Mouse (Mus musculus) brain, embryonic 14.5 days (tissue): ENCODE data around the gene Mdh2. TPM values are rescaled to one million over a fixed set of nuclear protein-coding genes. Genes with fewer than 3 reads are reported as not detected.

Experiments
- DNase-seq: peaks from one replicate; pipeline ENCODE4 v3.0.0-alpha.2; 2011; ENCODE audit warnings: low read depth
- CTCF ChIP-seq: fragments of 200-500 bp; IDR thresholded peaks from 2 replicates; pipeline ENCODE4 v1.5.1; 2012; ENCODE audit warnings: inconsistent platforms, mild to moderate bottlenecking, moderate library complexity, borderline replicate concordance; ENCODE audit not compliant: insufficient read depth, insufficient read length; ENCODE audit errors: extremely low read depth
- POLR2A ChIP-seq: fragments of 200-500 bp; IDR thresholded peaks from 2 replicates; pipeline ENCODE4 v1.6.1; 2012; ENCODE audit warnings: mild to moderate bottlenecking, inconsistent platforms, borderline replicate concordance; ENCODE audit not compliant: poor library complexity, insufficient read depth, insufficient read length, severe bottlenecking; ENCODE audit errors: extremely low read depth
- polyA plus RNA-seq: library from polyadenylated mRNA; depleted of rRNA; stranded (reverse); fragments of >200 nt; gene quantifications from 2 replicates; pipeline ENCODE4 v1.2.3, GENCODE M21; 2012

Gene Mdh2
- polyA plus RNA-seq, 1 experiment = 499 TPM

GRCm38 (mm10) chr5:135742156-135742555 lies 36.1 kb upstream of the Mdh2 start:
- no peak for DNase-seq
- no peak for TF ChIP-seq POLR2A

GRCm38 (mm10) chr5:135742941-135743740 lies 35.1 kb upstream of the Mdh2 start:
- DNase-seq = peak; percentile 68
- no peak for TF ChIP-seq CTCF
- no peak for TF ChIP-seq POLR2A

GRCm38 (mm10) chr5:135743741-135744609 lies 34.3 kb upstream of the Mdh2 start, which contains the start of gene Tmem120a:
TSS of gene Tmem120a (minus strand) at chr5:135744448.
- DNase-seq = peak; percentile 96
- TF ChIP-seq CTCF = no peak
- peak; percentile 84 for TF ChIP-seq POLR2A

DNA sequence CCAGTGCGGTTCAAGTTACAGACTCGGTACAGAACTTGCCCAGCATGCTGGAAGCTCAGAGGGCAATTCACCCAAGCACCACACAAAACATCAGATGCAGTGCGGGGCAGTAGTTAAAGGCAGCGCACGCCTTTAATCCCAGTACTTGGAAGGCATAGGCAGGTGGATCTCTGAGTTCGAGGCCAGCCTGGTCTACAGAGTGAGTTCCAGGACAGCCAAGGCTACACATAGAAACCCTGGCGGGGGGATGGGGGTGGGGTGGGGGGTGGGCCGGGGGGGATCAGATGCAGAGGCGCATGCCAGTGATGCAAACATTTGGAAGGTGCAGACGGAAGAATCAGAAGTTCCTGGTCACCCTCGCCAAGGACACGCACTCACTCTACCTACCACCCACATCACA lies 33.5 kb upstream of the Mdh2 start:
- no peak for DNase-seq
- TF ChIP-seq CTCF (no peak), POLR2A (no peak)

DNA sequence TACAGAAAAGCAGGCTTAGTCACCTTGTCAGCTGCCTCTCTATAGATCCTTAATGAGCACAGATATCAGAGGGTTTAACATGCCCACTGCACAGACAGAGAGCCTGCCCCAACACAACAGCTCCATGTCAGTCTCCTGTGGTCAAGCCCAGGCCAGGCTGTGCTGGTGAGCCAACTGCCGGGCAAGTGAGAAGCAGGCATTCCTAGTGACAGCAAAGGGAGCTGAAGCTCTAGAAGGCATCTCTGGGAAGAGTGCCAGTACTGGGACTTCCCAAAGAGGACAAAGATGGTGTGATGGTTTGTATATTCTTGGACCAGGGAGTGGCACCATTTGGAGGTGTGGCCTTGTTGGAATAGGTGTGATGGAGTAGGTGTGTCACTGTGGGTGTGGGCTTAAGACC lies 27.2 kb upstream of the Mdh2 start:
- no peak for DNase-seq
- TF ChIP-seq CTCF (no peak), POLR2A (no peak)

GRCm38 (mm10) chr5:135751595-135751994 lies 26.7 kb upstream of the Mdh2 start:
- no peak for DNase-seq
- TF ChIP-seq CTCF (no peak), POLR2A (no peak)

DNA sequence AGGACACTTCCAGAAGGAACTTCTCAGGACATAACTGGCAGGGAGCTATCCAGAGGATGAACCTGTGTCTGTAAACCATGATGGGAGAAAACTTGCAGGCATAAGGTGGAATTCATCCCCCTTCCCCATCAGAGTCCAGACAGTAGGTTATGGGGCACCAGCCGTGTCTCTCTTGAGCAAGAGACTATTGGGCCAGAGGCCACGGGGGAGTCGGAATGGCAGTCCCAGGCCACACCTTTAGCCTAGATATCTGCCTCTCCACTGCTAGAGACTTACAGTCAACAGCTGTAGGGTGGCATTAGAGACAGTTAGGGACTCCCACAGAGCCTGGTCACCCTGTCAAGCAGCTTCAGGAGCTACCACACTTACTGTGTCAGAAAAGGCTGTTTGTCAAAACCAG lies 16.4 kb upstream of the Mdh2 start:
- DNase-seq = no peak
- TF ChIP-seq CTCF (no peak), POLR2A (no peak)

GRCm38 (mm10) chr5:135763526-135763925 lies 14.8 kb upstream of the Mdh2 start:
- DNase-seq = peak; percentile 84
- TF ChIP-seq CTCF (peak; percentile 93), POLR2A (no peak)

DNA sequence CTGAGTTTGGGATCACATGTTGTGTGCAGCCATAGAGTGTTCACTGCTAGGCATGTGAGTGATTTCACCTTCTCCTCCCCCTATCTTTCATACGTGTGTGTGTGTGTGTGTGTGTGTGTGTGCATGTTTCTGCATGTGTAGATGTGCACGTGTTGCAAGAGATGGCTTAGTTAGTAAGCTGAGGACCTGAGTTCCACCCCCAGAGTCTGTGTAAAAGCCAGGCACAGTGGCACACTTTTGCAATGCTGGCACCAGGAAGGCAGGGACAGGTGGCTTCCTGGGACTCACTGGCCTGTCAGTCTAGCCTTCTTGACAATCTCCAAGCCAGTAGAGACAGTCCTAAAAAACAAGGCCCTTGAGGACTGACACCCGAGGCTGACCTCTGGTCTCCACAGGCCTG lies 13.3 kb upstream of the Mdh2 start:
- DNase-seq = no peak
- no peak for TF ChIP-seq CTCF
- TF ChIP-seq POLR2A = no peak

DNA sequence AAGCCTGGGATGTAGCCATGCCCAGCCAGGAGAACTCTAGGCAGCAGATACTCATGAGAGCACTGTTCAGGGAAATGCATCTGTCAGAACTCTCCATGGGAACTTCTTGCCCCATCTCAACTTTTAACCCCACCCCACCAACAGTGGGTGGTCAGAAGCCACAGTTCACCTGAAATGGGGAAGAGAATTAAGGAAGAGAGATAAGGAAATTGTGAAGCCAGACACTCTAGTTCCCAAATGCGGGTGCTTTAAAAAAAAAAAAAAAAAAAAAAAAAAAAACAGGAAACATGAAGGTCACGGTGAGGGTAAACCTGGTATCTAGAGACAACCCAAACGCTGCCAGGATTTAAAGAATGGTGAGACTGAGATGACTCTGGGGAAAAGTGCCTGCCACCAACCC lies 5.8 kb upstream of the Mdh2 start:
- no peak for TF ChIP-seq POLR2A
- TF ChIP-seq CTCF = no peak
- no peak for DNase-seq

DNA sequence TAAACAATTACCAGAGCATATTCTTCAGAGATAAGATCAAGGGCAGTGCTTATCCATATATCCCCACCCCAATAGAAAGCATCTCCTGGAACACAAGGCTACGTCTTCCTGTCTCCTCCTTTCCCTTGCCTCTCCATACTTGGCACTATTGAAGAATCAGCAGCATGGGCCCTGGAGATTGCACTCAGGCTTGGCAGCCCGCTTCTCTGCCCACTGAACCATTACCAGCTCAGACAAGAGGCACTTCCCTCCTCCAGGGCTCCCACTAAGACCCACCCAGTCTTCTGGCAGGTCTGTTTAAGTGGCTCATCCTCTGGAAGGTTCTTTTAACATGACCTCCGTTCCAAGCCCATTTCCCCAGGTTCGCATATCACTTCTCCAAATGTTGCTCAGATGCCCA lies 1.7 kb upstream of the Mdh2 start:
- DNase-seq = no peak
- TF ChIP-seq CTCF = no peak
- no peak for TF ChIP-seq POLR2A
